Mouse (Mus musculus): ENCODE data around the gene Hoxd3.

- TF ChIP-seq CTCF (IDR thresholded peaks at IDR 0.05; ENCODE audit: borderline replicate concordance, control insufficient read depth, extremely low read depth, insufficient read depth, low read length, poor library complexity) = no peak
- no peak for TF ChIP-seq POLR2A (IDR thresholded peaks at IDR 0.05; ENCODE audit: control insufficient read depth, extremely low read depth, insufficient read depth, low read length, poor library complexity)
These were observed 8.7 kb downstream of the Hoxd3 start for GRCm38 (mm10) chr2:74720384-74720783.
